Mouse (Mus musculus): ENCODE data around the gene Slc16a2.

- TF ChIP-seq CTCF (IDR thresholded peaks at IDR 0.05; ENCODE audit: borderline replicate concordance, control insufficient read depth, extremely low read depth, insufficient read depth, low read length, poor library complexity) (no peak), POLR2A (IDR thresholded peaks at IDR 0.05; ENCODE audit: control insufficient read depth, extremely low read depth, insufficient read depth, low read length, poor library complexity) (no peak)
Observed at GRCm38 (mm10) chrX:103722437-103722836, 99.3 kb downstream of the Slc16a2 start.
